Mouse (Mus musculus): ENCODE data around the gene Olfr600. TPM values are rescaled to one million over a fixed set of nuclear protein-coding genes. Genes with fewer than 3 reads are reported as not detected.

Gene Olfr600
- polyA plus RNA-seq, 1 experiment = not detected

Other genes starting within 250 kb of the Olfr600 start
- gene Olfr586, start 224.0 kb downstream of the Olfr600 start, polyA plus RNA-seq (2012; rRNA removed) = not detected in 2 replicates
- not detected in 2 replicates for gene Olfr588-ps1, start 208.8 kb downstream of the Olfr600 start, polyA plus RNA-seq (2012; rRNA removed)
- gene Olfr589, start 193.3 kb downstream of the Olfr600 start, polyA plus RNA-seq (2012; rRNA removed) = not detected in 2 replicates
- gene Olfr591, start 171.3 kb downstream of the Olfr600 start, polyA plus RNA-seq (2012; rRNA removed) = not detected in 2 replicates
- not detected in 2 replicates for gene Olfr592, start 164.9 kb downstream of the Olfr600 start, polyA plus RNA-seq (2012; rRNA removed)
- gene Olfr593, start 137.8 kb downstream of the Olfr600 start, polyA plus RNA-seq (2012; rRNA removed) = not detected in 2 replicates
- not detected in 2 replicates for gene Olfr594, start 132.7 kb downstream of the Olfr600 start, polyA plus RNA-seq (2012; rRNA removed)
- not detected in 2 replicates for gene Usp17ld, start 97.2 kb downstream of the Olfr600 start, polyA plus RNA-seq (2012; rRNA removed)
- not detected in 2 replicates for gene Olfr596, start 44.0 kb downstream of the Olfr600 start, polyA plus RNA-seq (2012; rRNA removed)
- gene Olfr597, start 33.4 kb downstream of the Olfr600 start, polyA plus RNA-seq (2012; rRNA removed) = not detected in 2 replicates
- not detected in 2 replicates for gene Olfr598, start 26.1 kb downstream of the Olfr600 start, polyA plus RNA-seq (2012; rRNA removed)
- gene Olfr599, start 13.8 kb downstream of the Olfr600 start, polyA plus RNA-seq (2012; rRNA removed) = not detected in 2 replicates
- not detected in 2 replicates for gene Olfr601, start 13.0 kb upstream of the Olfr600 start, polyA plus RNA-seq (2012; rRNA removed)
- gene Olfr603, start 36.5 kb upstream of the Olfr600 start, polyA plus RNA-seq (2012; rRNA removed) = not detected in 2 replicates
- gene Usp17lc, start 65.4 kb upstream of the Olfr600 start, polyA plus RNA-seq (2012; rRNA removed) = not detected in 2 replicates
- not detected in 2 replicates for gene Olfr605, start 95.8 kb upstream of the Olfr600 start, polyA plus RNA-seq (2012; rRNA removed)
- gene Olfr606, start 99.4 kb upstream of the Olfr600 start, polyA plus RNA-seq (2012; rRNA removed) = not detected in 2 replicates
- gene Olfr607, start 114.5 kb upstream of the Olfr600 start, polyA plus RNA-seq (2012; rRNA removed) = not detected in 2 replicates
- gene Olfr608, start 120.2 kb upstream of the Olfr600 start, polyA plus RNA-seq (2012; rRNA removed) = not detected in 2 replicates
- gene Olfr609, start 148.4 kb upstream of the Olfr600 start, polyA plus RNA-seq (2012; rRNA removed) = not detected in 2 replicates
- not detected in 2 replicates for gene Olfr610, start 162.5 kb upstream of the Olfr600 start, polyA plus RNA-seq (2012; rRNA removed)
- gene Olfr611, start 171.2 kb upstream of the Olfr600 start, polyA plus RNA-seq (2012; rRNA removed) = not detected in 2 replicates
- not detected in 2 replicates for gene Olfr612, start 193.0 kb upstream of the Olfr600 start, polyA plus RNA-seq (2012; rRNA removed)
- gene Olfr613, start 198.4 kb upstream of the Olfr600 start, polyA plus RNA-seq (2012; rRNA removed) = not detected in 2 replicates
- not detected in 2 replicates for gene Olfr615, start 206.4 kb upstream of the Olfr600 start, polyA plus RNA-seq (2012; rRNA removed)
- gene Olfr616, start 219.5 kb upstream of the Olfr600 start, polyA plus RNA-seq (2012; rRNA removed) = not detected in 2 replicates
- gene Olfr617, start 223.4 kb upstream of the Olfr600 start, polyA plus RNA-seq (2012; rRNA removed) = not detected in 2 replicates
- gene Olfr618, start 240.4 kb upstream of the Olfr600 start, polyA plus RNA-seq (2012; rRNA removed) = not detected in 2 replicates

Data from small intestine, adult 2 months (tissue).